Comparison of ENCODE assay signal across 26 mouse cellular contexts in genomic region chr8:45729850-45730382, GRCm38 (mm10).
DNase-seq lines count a peak whose midpoint lies in the region; ATAC-seq and TF ChIP-seq lines count a peak whose summit lies in the region.
"Had no signal": no experiment of that assay in that cellular context is flagged by ENCODE, and none has a peak within 500 bp of the region (broad histone marks: within the 10 kb centered on the region; RNA-seq: fewer than 3 reads in every experiment).

No protein-coding gene starts in this region.

- H3K36me3 ChIP-seq in embryonic facial prominence, embryonic 13.5 days = no peaks in the 10 kb centered on the region
- H3K36me3 ChIP-seq in limb, embryonic 13.5 days = no peaks in the 10 kb centered on the region
- H3K36me3 ChIP-seq in midbrain, embryonic 16.5 days (ENCODE audit: control insufficient read depth, insufficient read depth, low read length) = no peaks in the 10 kb centered on the region
- H3K36me3 ChIP-seq: hindbrain, embryonic 13.5 days; liver, embryonic 12.5 days; midbrain, embryonic 13.5 days; neural tube, embryonic 15.5 days had no signal

- H3K4me2 ChIP-seq in embryonic facial prominence, embryonic 13.5 days = no peak overlapping the region
- no peak overlapping the region for H3K4me2 ChIP-seq in limb, embryonic 13.5 days (replicated peaks)
- no peak overlapping the region for H3K4me2 ChIP-seq in midbrain, embryonic 16.5 days (ENCODE audit: low read length)
- H3K4me2 ChIP-seq: forebrain, embryonic 13.5 days; hindbrain, embryonic 13.5 days; liver, embryonic 12.5 days; midbrain, embryonic 13.5 days; neural tube, embryonic 15.5 days had no signal

- 0 out of 2 replicates have a peak, but pooled peaks have one; percentile 48 for ATAC-seq in embryonic facial prominence, embryonic 13.5 days (ENCODE audit: insufficient number of reproducible peaks, insufficient read depth, low FRiP score, low TSS enrichment, low read depth)
- peak; percentile 80; the same call in 1 of the 2 replicates for ATAC-seq in limb, embryonic 13.5 days (ENCODE audit: low FRiP score, low read depth)
- no peak for ATAC-seq in midbrain, embryonic 16.5 days
- ATAC-seq: CD4-positive, CD25-positive, alpha-beta regulatory T cell, adult 4 months; forebrain, embryonic 13.5 days; intestine, postnatal 0 days; liver, embryonic 12.5 days; liver, postnatal 0 days; midbrain, embryonic 13.5 days had no signal

- no peak overlapping the region for H3K4me3 ChIP-seq in layer of hippocampus, adult 2 months
- no peak overlapping the region for H3K4me3 ChIP-seq in embryonic facial prominence, embryonic 13.5 days
- H3K4me3 ChIP-seq in limb, embryonic 13.5 days = no peak overlapping the region
- H3K4me3 ChIP-seq in midbrain, embryonic 16.5 days (ENCODE audit: low read depth, low read length) = no peak overlapping the region
- H3K4me3 ChIP-seq: erythroblast, embryonic 14.5 days; forebrain, embryonic 13.5 days; hindbrain, embryonic 13.5 days; liver, embryonic 12.5 days; midbrain, embryonic 13.5 days; neural tube, embryonic 15.5 days had no signal

- no peak overlapping the region for H3K9ac ChIP-seq in embryonic facial prominence, embryonic 13.5 days
- H3K9ac ChIP-seq in limb, embryonic 13.5 days = no peak overlapping the region
- H3K9ac ChIP-seq in midbrain, embryonic 16.5 days (ENCODE audit: low read depth, low read length) = no peak overlapping the region
- H3K9ac ChIP-seq: forebrain, embryonic 13.5 days; hindbrain, embryonic 13.5 days; liver, embryonic 12.5 days; liver, postnatal 0 days; midbrain, embryonic 13.5 days; neural tube, embryonic 15.5 days had no signal

- no peaks in the 10 kb centered on the region for H3K9me3 ChIP-seq in embryonic facial prominence, embryonic 13.5 days
- no peaks in the 10 kb centered on the region for H3K9me3 ChIP-seq in limb, embryonic 13.5 days
- no peaks in the 10 kb centered on the region for H3K9me3 ChIP-seq in midbrain, embryonic 16.5 days (replicated peaks; ENCODE audit: control insufficient read depth, low read length, poor library complexity, severe bottlenecking)
- H3K9me3 ChIP-seq: forebrain, embryonic 13.5 days; hindbrain, embryonic 13.5 days; liver, embryonic 12.5 days; midbrain, embryonic 13.5 days; neural tube, embryonic 15.5 days had no signal

- peaks cover 6% of the 10 kb centered on the region; the same call in 1 of the 2 replicates for H3K4me1 ChIP-seq in embryonic facial prominence, embryonic 13.5 days
- H3K4me1 ChIP-seq in limb, embryonic 13.5 days = peaks cover 11% of the 10 kb centered on the region
- H3K4me1 ChIP-seq in midbrain, embryonic 16.5 days (ENCODE audit: control insufficient read depth, insufficient read depth, low read length) = peaks cover 3% of the 10 kb centered on the region; the same call in 1 of the 2 replicates
- H3K4me1 ChIP-seq: hindbrain, embryonic 13.5 days; liver, embryonic 12.5 days; neural tube, embryonic 15.5 days had no signal

- peak overlapping the region; percentile 15 for H3K27ac ChIP-seq in layer of hippocampus, adult 2 months
- H3K27ac ChIP-seq in embryonic facial prominence, embryonic 13.5 days = peak overlapping the region; percentile 51; the same call in 1 of the 2 replicates
- H3K27ac ChIP-seq in limb, embryonic 13.5 days = peak overlapping the region; percentile 48
- no peak overlapping the region for H3K27ac ChIP-seq in midbrain, embryonic 16.5 days (ENCODE audit: low read length)
- H3K27ac ChIP-seq: forebrain, embryonic 13.5 days; hindbrain, embryonic 13.5 days; liver, embryonic 12.5 days; midbrain, embryonic 13.5 days; neural tube, embryonic 15.5 days had no signal

- no peak for TF ChIP-seq CTCF in layer of hippocampus, adult 2 months (conservative IDR thresholded peaks at IDR 0.05)

- WGBS in embryonic facial prominence, embryonic 13.5 days = 24% methylated on average over 7 of the region's 7 CpGs
- WGBS in limb, embryonic 13.5 days = 16% methylated on average over 7 of the region's 7 CpGs
- WGBS in midbrain, embryonic 16.5 days = 86% methylated on average over 7 of the region's 7 CpGs

- H3K27me3 ChIP-seq in embryonic facial prominence, embryonic 13.5 days = peaks cover 3% of the 10 kb centered on the region; the same call in 1 of the 2 replicates
- H3K27me3 ChIP-seq in limb, embryonic 13.5 days = no peaks in the 10 kb centered on the region
- H3K27me3 ChIP-seq in midbrain, embryonic 16.5 days (ENCODE audit: control insufficient read depth, insufficient read depth, low read depth, low read length) = no peaks in the 10 kb centered on the region
- H3K27me3 ChIP-seq: forebrain, embryonic 13.5 days; hindbrain, embryonic 13.5 days; liver, embryonic 12.5 days; midbrain, embryonic 13.5 days; neural tube, embryonic 15.5 days had no signal

- DNase-seq in layer of hippocampus, adult 2 months (ENCODE audit: low spot score in 2 of 2) = no peak
- DNase-seq in layer of hippocampus, adult 9-11 months = no peak
- peak; percentile 42 for DNase-seq in embryo, embryonic 11 days
- no peak for DNase-seq in neural tube, embryonic 10.5 days (ENCODE audit: extremely low spot score, low spot score)
- DNase-seq in cerebellum, adult 11 months = no peak
- DNase-seq: adrenal gland, postnatal 25 days; cerebellum, adult 18-20 months; cerebellum, postnatal 10 days; gastrocnemius, postnatal 14 days; heart, postnatal 36 days; kidney, postnatal 25 days; left cerebral cortex, postnatal 4 days; liver, postnatal 0 days; lung, postnatal 36 days; right cerebral cortex, postnatal 25 days had no signal
